Comparison of ENCODE assay signal across 9 mouse cellular contexts in the genomic region with DNA sequence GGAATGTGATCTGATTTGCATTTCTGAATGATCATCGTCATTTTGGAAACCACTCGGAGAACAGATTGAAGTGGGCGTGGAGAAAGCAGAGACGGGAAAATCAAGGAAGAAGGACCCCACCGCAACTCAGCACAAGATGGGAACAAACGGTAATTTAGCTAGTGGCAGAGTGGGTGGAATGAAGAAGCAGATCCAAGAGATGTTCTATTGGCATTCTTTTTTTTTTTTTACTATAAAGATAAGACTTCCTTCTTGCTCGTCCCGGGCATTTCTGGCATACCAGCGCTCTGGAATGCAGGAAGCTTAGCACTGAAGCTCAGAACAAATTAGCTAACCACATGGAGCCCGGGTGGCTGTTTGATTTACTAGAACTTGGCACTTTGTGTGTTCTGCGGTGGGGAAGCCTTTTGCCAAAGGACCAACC.
DNase-seq lines count a peak whose midpoint lies in the region; ATAC-seq and TF ChIP-seq lines count a peak whose summit lies in the region.
"Had no signal": no experiment of that assay in that cellular context is flagged by ENCODE, and none has a peak within 500 bp of the region (broad histone marks: within the 10 kb centered on the region; RNA-seq: fewer than 3 reads in every experiment).

No protein-coding gene starts in this region.

- H3K9me3 ChIP-seq in intestine, embryonic 16.5 days (ENCODE audit: control insufficient read depth, low read length) = no peaks in the 10 kb centered on the region
- no peaks in the 10 kb centered on the region for H3K9me3 ChIP-seq in lung, embryonic 14.5 days (ENCODE audit: low read depth, low read length)
- H3K9me3 ChIP-seq: midbrain, embryonic 13.5 days had no signal

- no peaks in the 10 kb centered on the region for H3K27me3 ChIP-seq in intestine, embryonic 16.5 days (replicated peaks; ENCODE audit: control insufficient read depth, insufficient read depth, low read length)
- no peaks in the 10 kb centered on the region for H3K27me3 ChIP-seq in lung, embryonic 14.5 days (ENCODE audit: insufficient read depth, low read length)
- H3K27me3 ChIP-seq: midbrain, embryonic 13.5 days had no signal

- ATAC-seq in intestine, embryonic 16.5 days = no peak
- no peak for ATAC-seq in lung, embryonic 14.5 days (ENCODE audit: insufficient read depth)
- ATAC-seq: midbrain, embryonic 13.5 days had no signal

- no peak overlapping the region for H3K4me3 ChIP-seq in intestine, embryonic 16.5 days (ENCODE audit: low read length)
- no peak overlapping the region for H3K4me3 ChIP-seq in lung, embryonic 14.5 days (ENCODE audit: low read depth, low read length)
- H3K4me3 ChIP-seq: midbrain, embryonic 13.5 days had no signal

- no peaks in the 10 kb centered on the region for H3K36me3 ChIP-seq in intestine, embryonic 16.5 days (ENCODE audit: control insufficient read depth, insufficient read depth, low read length)
- H3K36me3 ChIP-seq in lung, embryonic 14.5 days (ENCODE audit: insufficient read depth) = no peaks in the 10 kb centered on the region
- H3K36me3 ChIP-seq: midbrain, embryonic 13.5 days had no signal

- 0 out of 2 replicates have a peak overlapping the region, but pooled peaks have one; percentile 31 for H3K27ac ChIP-seq in intestine, embryonic 16.5 days (ENCODE audit: low read length)
- peak overlapping the region; percentile 12; the same call in 1 of the 2 replicates for H3K27ac ChIP-seq in lung, embryonic 14.5 days (ENCODE audit: low read depth)
- H3K27ac ChIP-seq: midbrain, embryonic 13.5 days had no signal

- H3K4me1 ChIP-seq in intestine, embryonic 16.5 days (ENCODE audit: control insufficient read depth, insufficient read depth, low read length) = peaks cover 47% of the 10 kb centered on the region
- peaks cover 41% of the 10 kb centered on the region for H3K4me1 ChIP-seq in lung, embryonic 14.5 days (ENCODE audit: insufficient read depth)

- WGBS in intestine, embryonic 16.5 days = 48% methylated on average over 11 of the region's 11 CpGs
- 38% methylated on average over 11 of the region's 11 CpGs for WGBS in lung, embryonic 14.5 days

- H3K4me2 ChIP-seq in intestine, embryonic 16.5 days (ENCODE audit: low read depth, low read length) = no peak overlapping the region
- H3K4me2 ChIP-seq in lung, embryonic 14.5 days = no peak overlapping the region
- H3K4me2 ChIP-seq: midbrain, embryonic 13.5 days had no signal

- no peak overlapping the region for H3K9ac ChIP-seq in intestine, embryonic 16.5 days (ENCODE audit: low read depth, low read length)
- no peak overlapping the region for H3K9ac ChIP-seq in lung, embryonic 14.5 days
- H3K9ac ChIP-seq: midbrain, embryonic 13.5 days had no signal

- DNase-seq in frontal cortex, adult 2 months (ENCODE audit: extremely low spot score in 1 of 2, low spot score in 1 of 2) = peak; percentile 29 to 65
- DNase-seq in frontal cortex, postnatal 25 days (ENCODE audit: low spot score in 2 of 2) = no peak
- DNase-seq in R1 (ENCODE audit: low read depth, low spot score) = peak; percentile 77
- peak; percentile 80 for DNase-seq in lung, embryonic 14.5 days
- no peak for DNase-seq in neural tube, embryonic 10.5 days (ENCODE audit: extremely low spot score, low spot score)
- DNase-seq in retina, postnatal 1 day = no peak
- no peak for DNase-seq in adrenal gland, adult (ENCODE audit: inconsistent age in 2 of 2, low spot score in 1 of 2)

- no peak for TF ChIP-seq CTCF in lung, embryonic 14.5 days (IDR thresholded peaks at IDR 0.05; ENCODE audit: low read depth)

Comparison
In these comparisons a context has a peak if more than half of its experiments do, and no peak if none do; other contexts are left out.
1. DNase-seq: peak in frontal cortex, adult 2 months (2 of 2), R1 (single experiment) and lung, embryonic 14.5 days (single experiment); none in frontal cortex, postnatal 25 days (0 of 2), neural tube, embryonic 10.5 days (single experiment), retina, postnatal 1 day (single experiment) and adrenal gland, adult (0 of 2).